Mouse (Mus musculus) forebrain, embryonic 12.5 days (tissue): ENCODE results near the gene Gabra1. TPM values are rescaled to one million over a fixed set of nuclear protein-coding genes. Genes with fewer than 3 reads are reported as not detected.

ENCODE experiments used
- ATAC-seq: fragments of 200-750 bp; cut with Nextera tagmentation; 2 replicates; pipeline ENCODE4 v1.8.0; 2017; ENCODE audit warnings: moderate TSS enrichment; ENCODE audit not compliant: low FRiP score
- H3K27ac ChIP-seq: fragments of 300-500 bp; sonication (generic); 2 replicates; pipeline ENCODE4 v1.5.1; 2016; ENCODE audit warnings: mild to moderate bottlenecking
- H3K27me3 ChIP-seq: fragments of 300-500 bp; sonication (generic); 2 replicates; pipeline ENCODE4 v1.6.1; 2016; ENCODE audit warnings: mild to moderate bottlenecking
- H3K36me3 ChIP-seq: fragments of 300-500 bp; sonication (generic); replicated peaks from 2 replicates; pipeline ENCODE4 v1.6.1; 2016; ENCODE audit warnings: mild to moderate bottlenecking
- H3K4me1 ChIP-seq: fragments of 300-500 bp; sonication (generic); 2 replicates; pipeline ENCODE4 v1.6.1; 2016
- H3K4me2 ChIP-seq: fragments of 300-500 bp; sonication (generic); 2 replicates; pipeline ENCODE4 v1.6.1; 2016; ENCODE audit warnings: mild to moderate bottlenecking, moderate library complexity
- H3K4me3 ChIP-seq: fragments of 300-500 bp; sonication (generic); replicated peaks from 2 replicates; pipeline ENCODE4 v1.5.1; 2016; ENCODE audit warnings: mild to moderate bottlenecking
- H3K9ac ChIP-seq: fragments of 300-500 bp; sonication (generic); 2 replicates; pipeline ENCODE4 v1.6.1; 2016; ENCODE audit warnings: mild to moderate bottlenecking
- H3K9me3 ChIP-seq: fragments of 300-500 bp; sonication (generic); 2 replicates; pipeline ENCODE4 v1.6.1; 2016
- WGBS: fragments of 180-500 bp; shearing (Covaris S2); methylation state at CpG from one replicate; pipeline ENCODE4 v1.1.7; 2016; 5-methylcytosine and 5-hydroxymethylcytosine counted together
- polyA plus RNA-seq: library from polyadenylated mRNA; unstranded; fragments of >200 nt; fragmentation: Nextera tagmentation; extraction: Ambion mirVana; gene quantifications from 2 replicates; pipeline ENCODE4 v1.2.1, GENCODE M21; 2016

The Gabra1 gene
- polyA plus RNA-seq, result 1.9 and 2.3 TPM in 2 replicates

GRCm38 (mm10) chr11:42182825-42183152, at the start of gene Gabra1:
Gene Gabra1 (minus strand): TSS chr11:42182930.
- no peaks in the 10 kb centered on the region for H3K9me3 ChIP-seq
- H3K4me3 ChIP-seq, result peak within 1 kb of the TSS; percentile 57
- peaks cover 13% of the 10 kb centered on the region for H3K4me1 ChIP-seq
- 1% methylated on average over 13 of the region's 13 CpGs for WGBS
- peak within 1 kb of the TSS; percentile 70 for H3K9ac ChIP-seq
- ATAC-seq, result peak; percentile 74
- H3K27me3 ChIP-seq, result peaks cover 23% of the 10 kb centered on the region
- no peak within 1 kb of the TSS for H3K27ac ChIP-seq
- no peaks in the 10 kb centered on the region for H3K36me3 ChIP-seq
- peak within 1 kb of the TSS; percentile 81 for H3K4me2 ChIP-seq

GRCm38 (mm10) chr11:42181973-42182824, 531 bp downstream of the Gabra1 start:
- no peak overlapping the region for H3K27ac ChIP-seq
- peak overlapping the region; percentile 57 for H3K4me3 ChIP-seq
- ATAC-seq, result peak; percentile 91
- peak overlapping the region; percentile 81 for H3K4me2 ChIP-seq
- peaks cover 13% of the 10 kb centered on the region for H3K4me1 ChIP-seq
- H3K36me3 ChIP-seq, result no peaks in the 10 kb centered on the region
- under 1% methylated on average over 35 of the region's 35 CpGs for WGBS
- H3K9me3 ChIP-seq, result no peaks in the 10 kb centered on the region
- H3K9ac ChIP-seq, result peak overlapping the region; percentile 70
- H3K27me3 ChIP-seq, result peaks cover 23% of the 10 kb centered on the region

GRCm38 (mm10) chr11:42181426-42181825, 1.3 kb downstream of the Gabra1 start:
- Histone ChIP-seq H3K4me3 (peak overlapping the region; percentile 57), H3K4me1 (peaks cover 13% of the 10 kb centered on the region), H3K9ac (no peak overlapping the region), H3K27me3 (peaks cover 23% of the 10 kb centered on the region), H3K27ac (no peak overlapping the region), H3K36me3 (no peaks in the 10 kb centered on the region), H3K4me2 (peak overlapping the region; percentile 81), H3K9me3 (no peaks in the 10 kb centered on the region)
- WGBS, result 12% methylated on average over 5 of the region's 5 CpGs
- peak; percentile 13; the same call in 1 of the 2 replicates for ATAC-seq

GRCm38 (mm10) chr11:42179535-42179934, 3.2 kb downstream of the Gabra1 start:
- ATAC-seq, result no peak
- Histone ChIP-seq H3K4me1 (peaks cover 13% of the 10 kb centered on the region), H3K4me3 (no peak overlapping the region), H3K27me3 (peaks cover 23% of the 10 kb centered on the region), H3K9me3 (no peaks in the 10 kb centered on the region), H3K36me3 (no peaks in the 10 kb centered on the region), H3K4me2 (no peak overlapping the region), H3K27ac (no peak overlapping the region), H3K9ac (no peak overlapping the region)
- WGBS, result 78% methylated on average over 5 of the region's 5 CpGs

- ATAC-seq, result no peak
- Histone ChIP-seq H3K36me3 (no peaks in the 10 kb centered on the region), H3K27me3 (peaks cover 16% of the 10 kb centered on the region), H3K4me2 (no peak overlapping the region), H3K9ac (no peak overlapping the region), H3K9me3 (no peaks in the 10 kb centered on the region), H3K27ac (no peak overlapping the region), H3K4me3 (no peak overlapping the region), H3K4me1 (peaks cover 12% of the 10 kb centered on the region)
- 93% methylated on average over 2 of the region's 2 CpGs for WGBS
These were observed 4.4 kb downstream of the Gabra1 start for GRCm38 (mm10) chr11:42178296-42178695.

GRCm38 (mm10) chr11:42151396-42151795, 31.3 kb downstream of the Gabra1 start:
- H3K4me2 ChIP-seq, result no peak overlapping the region
- no peak overlapping the region for H3K27ac ChIP-seq
- ATAC-seq, result no peak
- H3K9me3 ChIP-seq, result no peaks in the 10 kb centered on the region
- no peak overlapping the region for H3K9ac ChIP-seq
- no peaks in the 10 kb centered on the region for H3K36me3 ChIP-seq
- H3K27me3 ChIP-seq, result no peaks in the 10 kb centered on the region
- H3K4me3 ChIP-seq, result no peak overlapping the region
- 82% methylated on average over 5 of the region's 5 CpGs for WGBS
- H3K4me1 ChIP-seq, result no peaks in the 10 kb centered on the region

- Histone ChIP-seq H3K4me2 (no peak overlapping the region), H3K36me3 (no peaks in the 10 kb centered on the region), H3K4me3 (no peak overlapping the region), H3K9me3 (no peaks in the 10 kb centered on the region), H3K9ac (no peak overlapping the region), H3K27me3 (no peaks in the 10 kb centered on the region), H3K27ac (no peak overlapping the region), H3K4me1 (no peaks in the 10 kb centered on the region)
- no peak for ATAC-seq
- WGBS, result 90% methylated on average over 1 of the region's 1 CpGs
These were observed 65.8 kb downstream of the Gabra1 start for GRCm38 (mm10) chr11:42116931-42117330.

- Histone ChIP-seq H3K4me1 (no peaks in the 10 kb centered on the region), H3K36me3 (no peaks in the 10 kb centered on the region), H3K9ac (no peak overlapping the region), H3K4me2 (no peak overlapping the region), H3K27ac (no peak overlapping the region), H3K9me3 (no peaks in the 10 kb centered on the region), H3K4me3 (no peak overlapping the region), H3K27me3 (no peaks in the 10 kb centered on the region)
- 82% methylated on average over 1 of the region's 1 CpGs for WGBS
- no peak for ATAC-seq
These were observed 72.7 kb downstream of the Gabra1 start for GRCm38 (mm10) chr11:42110051-42110450.

GRCm38 (mm10) chr11:42109627-42110026, 73.1 kb downstream of the Gabra1 start:
- no peaks in the 10 kb centered on the region for H3K27me3 ChIP-seq
- H3K9ac ChIP-seq, result no peak overlapping the region
- no peak for ATAC-seq
- no peaks in the 10 kb centered on the region for H3K4me1 ChIP-seq
- no peaks in the 10 kb centered on the region for H3K9me3 ChIP-seq
- no peaks in the 10 kb centered on the region for H3K36me3 ChIP-seq
- no peak overlapping the region for H3K4me2 ChIP-seq
- no peak overlapping the region for H3K27ac ChIP-seq
- H3K4me3 ChIP-seq, result no peak overlapping the region

- H3K36me3 ChIP-seq, result no peaks in the 10 kb centered on the region
These were observed 87.2 kb downstream of the Gabra1 start for GRCm38 (mm10) chr11:42095556-42095955.

More at GRCm38 (mm10) chr11:42095556-42095955, 87.2 kb downstream of the Gabra1 start:
- Histone ChIP-seq H3K4me2 (no peak overlapping the region), H3K9ac (no peak overlapping the region), H3K9me3 (no peaks in the 10 kb centered on the region), H3K27me3 (no peaks in the 10 kb centered on the region), H3K4me1 (no peaks in the 10 kb centered on the region), H3K4me3 (no peak overlapping the region), H3K27ac (no peak overlapping the region)
- 76% methylated on average over 2 of the region's 2 CpGs for WGBS
- no peak for ATAC-seq

Other genes with a start within 250 kb of the Gabra1 start
- gene Gabrg2, start 182.1 kb downstream of the Gabra1 start, polyA plus RNA-seq, result 24.5 and 28.7 TPM in 2 replicates
- gene Gabra6, start 138.1 kb upstream of the Gabra1 start, polyA plus RNA-seq, result not detected in 2 replicates
- gene Gabrb2, start 236.8 kb upstream of the Gabra1 start, polyA plus RNA-seq, result 10.0 and 10.6 TPM in 2 replicates